Mouse (Mus musculus): ENCODE results near the gene Orai3. TPM values are rescaled to one million over a fixed set of nuclear protein-coding genes. Genes with fewer than 3 reads are reported as not detected.
"Not testable (repeated sequence)": the region's sequence is repeated elsewhere in the genome, so short reads cannot be mapped to it uniquely, and the experiment has no call there.

Gene Orai3
- polyA plus RNA-seq (2016; fragmentation: Nextera tagmentation; extraction: Ambion mirVana), result 12.9 and 19.8 TPM in 2 replicates

- peaks cover 32% of the 10 kb centered on the region for H3K36me3 ChIP-seq
- H3K9me3 ChIP-seq, result no peaks in the 10 kb centered on the region
- peaks cover 44% of the 10 kb centered on the region for H3K4me1 ChIP-seq
- H3K27ac ChIP-seq, result peak within 1 kb of the TSS; percentile 91
- DNase-seq (ENCODE audit: low spot score), result peak; percentile 92
- H3K27me3 ChIP-seq (ENCODE audit: insufficient read depth, poor library complexity, severe bottlenecking), result peaks cover 17% of the 10 kb centered on the region; the same call in 1 of the 2 replicates
- H3K4me3 ChIP-seq, result peak within 1 kb of the TSS; percentile 73
- under 1% methylated on average over 24 of the region's 24 CpGs for WGBS
Observed at GRCm38 (mm10) chr7:127769651-127770038, at the start of gene Orai3. Gene Orai3, plus strand, starts transcription at chr7:127769815.

- peaks cover 21% of the 10 kb centered on the region; the same call in 1 of the 2 replicates for H3K27me3 ChIP-seq (ENCODE audit: insufficient read depth, poor library complexity, severe bottlenecking)
- no peaks in the 10 kb centered on the region for H3K9me3 ChIP-seq
- 44% methylated on average over 2 of the region's 2 CpGs for WGBS
- H3K36me3 ChIP-seq, result no peaks in the 10 kb centered on the region
- no peak overlapping the region for H3K27ac ChIP-seq
- no peak overlapping the region for H3K4me3 ChIP-seq
- no peaks in the 10 kb centered on the region for H3K4me1 ChIP-seq
- DNase-seq (ENCODE audit: low spot score), result peak; percentile 67
Observed at GRCm38 (mm10) chr7:127725490-127725889, 44.1 kb upstream of the Orai3 start.

GRCm38 (mm10) chr7:127725924-127726323 is 43.7 kb upstream of the Orai3 start:
- peak; percentile 68 for DNase-seq (ENCODE audit: low spot score)
- peaks cover 21% of the 10 kb centered on the region; the same call in 1 of the 2 replicates for H3K27me3 ChIP-seq (ENCODE audit: insufficient read depth, poor library complexity, severe bottlenecking)
- no peak overlapping the region for H3K27ac ChIP-seq
- no peak overlapping the region for H3K4me3 ChIP-seq
- H3K9me3 ChIP-seq, result no peaks in the 10 kb centered on the region
- H3K4me1 ChIP-seq, result no peaks in the 10 kb centered on the region
- WGBS, result 57% methylated on average over 6 of the region's 6 CpGs
- no peaks in the 10 kb centered on the region for H3K36me3 ChIP-seq

- H3K4me1 ChIP-seq, result no peaks in the 10 kb centered on the region
- H3K36me3 ChIP-seq, result no peaks in the 10 kb centered on the region
- WGBS, result 78% methylated on average over 7 of the region's 7 CpGs
- peaks cover 21% of the 10 kb centered on the region; the same call in 1 of the 2 replicates for H3K27me3 ChIP-seq (ENCODE audit: insufficient read depth, poor library complexity, severe bottlenecking)
- no peaks in the 10 kb centered on the region for H3K9me3 ChIP-seq
- DNase-seq (ENCODE audit: low spot score), result peak; percentile 56
- H3K4me3 ChIP-seq, result no peak overlapping the region
- no peak overlapping the region for H3K27ac ChIP-seq
Observed at GRCm38 (mm10) chr7:127727898-127728297, 41.7 kb upstream of the Orai3 start.

GRCm38 (mm10) chr7:127730170-127730569 is 39.4 kb upstream of the Orai3 start:
- no peak overlapping the region for H3K27ac ChIP-seq
- no peaks in the 10 kb centered on the region for H3K36me3 ChIP-seq
- WGBS, result 60% methylated on average over 4 of the region's 4 CpGs
- peaks cover 14% of the 10 kb centered on the region; the same call in 1 of the 2 replicates for H3K27me3 ChIP-seq (ENCODE audit: insufficient read depth, poor library complexity, severe bottlenecking)
- no peaks in the 10 kb centered on the region for H3K4me1 ChIP-seq
- no peak overlapping the region for H3K4me3 ChIP-seq
- H3K9me3 ChIP-seq, result no peaks in the 10 kb centered on the region
- no peak for DNase-seq (ENCODE audit: low spot score)

GRCm38 (mm10) chr7:127732066-127732465 is 37.5 kb upstream of the Orai3 start, which contains the start of gene Ctf2:
Gene Ctf2, minus strand, starts transcription at chr7:127732166.
- not testable (repeated sequence) for H3K4me3 ChIP-seq; H3K36me3 ChIP-seq; DNase-seq (ENCODE audit: low spot score); H3K27me3 ChIP-seq (ENCODE audit: insufficient read depth, poor library complexity, severe bottlenecking); H3K9me3 ChIP-seq; H3K27ac ChIP-seq; H3K4me1 ChIP-seq
- 100% methylated on average over 1 of the region's 5 CpGs for WGBS

- peaks cover 17% of the 10 kb centered on the region for H3K36me3 ChIP-seq
- DNase-seq (ENCODE audit: low spot score), result peak; percentile 85
- H3K4me3 ChIP-seq, result peak within 1 kb of the TSS; percentile 86
- WGBS, result under 1% methylated on average over 26 of the region's 26 CpGs
- H3K27ac ChIP-seq, result peak within 1 kb of the TSS; percentile 96
- peaks cover 6% of the 10 kb centered on the region; the same call in 1 of the 2 replicates for H3K27me3 ChIP-seq (ENCODE audit: insufficient read depth, poor library complexity, severe bottlenecking)
- no peaks in the 10 kb centered on the region for H3K9me3 ChIP-seq
- H3K4me1 ChIP-seq, result peaks cover 30% of the 10 kb centered on the region
Observed at GRCm38 (mm10) chr7:127744366-127745045, 25.1 kb upstream of the Orai3 start, which contains the start of gene Fbxl19. Gene Fbxl19, plus strand, starts transcription at chr7:127744543.

GRCm38 (mm10) chr7:127745251-127745651 is 24.4 kb upstream of the Orai3 start:
- peak; percentile 98 for DNase-seq (ENCODE audit: low spot score)
- WGBS, result under 1% methylated on average over 19 of the region's 19 CpGs
- peaks cover 14% of the 10 kb centered on the region for H3K27me3 ChIP-seq (ENCODE audit: insufficient read depth, poor library complexity, severe bottlenecking)
- H3K4me3 ChIP-seq, result peak overlapping the region; percentile 86
- peak overlapping the region; percentile 96 for H3K27ac ChIP-seq
- peaks cover 30% of the 10 kb centered on the region for H3K4me1 ChIP-seq
- peaks cover 24% of the 10 kb centered on the region for H3K36me3 ChIP-seq
- no peaks in the 10 kb centered on the region for H3K9me3 ChIP-seq

- Histone ChIP-seq H3K27me3 (ENCODE audit: insufficient read depth, poor library complexity, severe bottlenecking) (peaks cover 20% of the 10 kb centered on the region), H3K4me1 (peaks cover 30% of the 10 kb centered on the region), H3K4me3 (peak overlapping the region; percentile 86), H3K9me3 (no peaks in the 10 kb centered on the region), H3K36me3 (peaks cover 30% of the 10 kb centered on the region), H3K27ac (peak overlapping the region; percentile 96)
- whole genome bisulfite sequencing, result under 1% methylated on average over 37 of the region's 39 CpGs
- peak; percentile 98 for DNase-seq (ENCODE audit: low spot score)
Observed at GRCm38 (mm10) chr7:127745652-127746493, 23.7 kb upstream of the Orai3 start.

- H3K27ac ChIP-seq, result peak overlapping the region; percentile 96
- H3K36me3 ChIP-seq, result peaks cover 40% of the 10 kb centered on the region
- H3K27me3 ChIP-seq (ENCODE audit: insufficient read depth, poor library complexity, severe bottlenecking), result peaks cover 29% of the 10 kb centered on the region
- H3K4me1 ChIP-seq, result peaks cover 30% of the 10 kb centered on the region
- peak; percentile 81 for DNase-seq (ENCODE audit: low spot score)
- H3K4me3 ChIP-seq, result peak overlapping the region; percentile 86
- WGBS, result under 1% methylated on average over 46 of the region's 62 CpGs
- no peaks in the 10 kb centered on the region for H3K9me3 ChIP-seq
Observed at GRCm38 (mm10) chr7:127746494-127747491, 22.8 kb upstream of the Orai3 start.

GRCm38 (mm10) chr7:127747559-127748234 is 21.9 kb upstream of the Orai3 start:
- WGBS, result 53% methylated on average over 6 of the region's 6 CpGs
- H3K9me3 ChIP-seq, result no peaks in the 10 kb centered on the region
- DNase-seq (ENCODE audit: low spot score), result peak; percentile 73
- peak overlapping the region; percentile 86 for H3K4me3 ChIP-seq
- peaks cover 30% of the 10 kb centered on the region for H3K4me1 ChIP-seq
- H3K27ac ChIP-seq, result peak overlapping the region; percentile 96
- H3K27me3 ChIP-seq (ENCODE audit: insufficient read depth, poor library complexity, severe bottlenecking), result peaks cover 38% of the 10 kb centered on the region
- H3K36me3 ChIP-seq, result peaks cover 49% of the 10 kb centered on the region

Data from heart, embryonic 10.5 days (tissue).